Mouse (Mus musculus) cerebellum, adult 8-10 months (tissue): ENCODE data around the gene Foxn3.
A peak's percentile ranks its signal among the peaks of the same experiment; 100 is the strongest.

ENCODE experiments used
- DNase-seq: peaks from one replicate; pipeline ENCODE4 v3.0.0; 2022

Foxn3 gene

GRCm38 (mm10) chr12:99345323-99345722 lies 218.1 kb downstream of the Foxn3 start:
- no peak for DNase-seq

DNA sequence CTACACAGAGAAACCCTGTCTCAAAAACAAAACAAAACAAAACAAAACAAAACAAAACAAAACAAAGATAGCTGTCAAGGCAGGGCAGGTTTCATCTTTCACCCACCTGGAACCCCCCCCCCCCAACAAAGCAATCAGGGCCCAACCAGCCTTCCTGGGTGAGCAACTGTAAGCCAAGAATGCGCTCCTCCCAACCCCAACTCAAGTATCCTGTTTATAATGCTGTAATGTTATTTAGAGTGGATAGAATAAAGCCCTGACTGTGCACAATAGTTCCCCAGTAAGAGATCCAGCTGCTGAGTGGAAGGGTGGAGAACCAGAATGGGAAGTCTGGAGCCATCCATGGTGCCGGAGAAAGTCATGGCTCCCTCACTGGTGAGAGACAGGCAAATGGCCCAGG lies 220.0 kb downstream of the Foxn3 start:
- no peak for DNase-seq

DNA sequence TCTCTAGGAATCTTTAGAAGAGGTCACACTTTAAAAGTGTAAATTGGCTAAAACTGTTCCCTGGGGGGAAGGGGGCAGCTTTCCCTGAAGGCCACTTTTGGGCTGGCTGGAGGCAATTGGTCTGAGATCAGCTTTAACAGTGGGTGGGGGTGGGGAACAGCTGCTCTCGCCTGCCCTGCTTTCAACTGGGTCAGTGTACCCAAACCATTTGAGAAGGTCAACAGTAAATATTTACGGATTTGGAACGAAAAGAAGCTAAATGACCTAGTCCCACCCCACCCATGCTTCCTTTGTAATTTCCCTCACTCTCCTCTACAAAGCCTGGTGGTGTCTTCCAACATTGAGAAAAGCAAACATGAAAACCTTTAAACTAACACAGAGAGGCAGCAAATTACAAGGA lies 221.2 kb downstream of the Foxn3 start:
- DNase-seq: no peak

GRCm38 (mm10) chr12:99341751-99342150 lies 221.6 kb downstream of the Foxn3 start:
- no peak for DNase-seq

DNA sequence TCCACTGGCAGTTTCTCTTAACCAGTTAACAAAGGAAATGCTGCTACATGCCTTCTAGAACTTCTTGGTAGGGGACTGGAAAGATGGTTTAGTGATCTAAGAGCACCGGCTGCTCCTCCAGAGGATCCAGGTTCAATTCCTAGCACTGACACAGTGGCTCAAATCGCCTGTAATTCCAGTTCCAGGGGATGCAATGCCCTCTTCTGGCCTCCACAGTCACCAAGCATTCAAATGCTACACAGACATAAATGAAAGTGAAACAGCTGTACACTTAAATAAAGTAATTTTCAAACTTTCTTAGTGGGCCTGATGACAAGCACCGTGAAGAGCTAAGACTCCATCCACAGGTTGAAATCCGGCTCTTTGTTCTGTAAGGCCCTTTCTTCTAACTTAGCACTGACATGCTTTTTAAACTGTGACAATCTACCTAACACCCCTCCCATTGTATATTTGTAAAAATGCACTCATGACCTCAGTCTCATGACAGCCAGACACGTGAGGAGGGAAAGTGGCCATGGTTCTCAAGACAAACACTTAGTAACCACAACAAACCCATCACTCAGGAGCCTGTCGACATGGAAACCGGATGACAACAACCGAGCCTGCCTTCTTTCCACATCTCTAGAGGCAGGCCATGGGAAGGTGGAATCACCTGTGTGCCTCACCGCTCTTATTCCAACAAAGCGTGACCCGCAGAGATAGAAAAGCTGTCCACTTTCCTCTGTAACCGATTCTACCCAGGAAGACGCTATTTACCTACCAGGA lies 222.8 kb downstream of the Foxn3 start:
- no peak for DNase-seq

DNA sequence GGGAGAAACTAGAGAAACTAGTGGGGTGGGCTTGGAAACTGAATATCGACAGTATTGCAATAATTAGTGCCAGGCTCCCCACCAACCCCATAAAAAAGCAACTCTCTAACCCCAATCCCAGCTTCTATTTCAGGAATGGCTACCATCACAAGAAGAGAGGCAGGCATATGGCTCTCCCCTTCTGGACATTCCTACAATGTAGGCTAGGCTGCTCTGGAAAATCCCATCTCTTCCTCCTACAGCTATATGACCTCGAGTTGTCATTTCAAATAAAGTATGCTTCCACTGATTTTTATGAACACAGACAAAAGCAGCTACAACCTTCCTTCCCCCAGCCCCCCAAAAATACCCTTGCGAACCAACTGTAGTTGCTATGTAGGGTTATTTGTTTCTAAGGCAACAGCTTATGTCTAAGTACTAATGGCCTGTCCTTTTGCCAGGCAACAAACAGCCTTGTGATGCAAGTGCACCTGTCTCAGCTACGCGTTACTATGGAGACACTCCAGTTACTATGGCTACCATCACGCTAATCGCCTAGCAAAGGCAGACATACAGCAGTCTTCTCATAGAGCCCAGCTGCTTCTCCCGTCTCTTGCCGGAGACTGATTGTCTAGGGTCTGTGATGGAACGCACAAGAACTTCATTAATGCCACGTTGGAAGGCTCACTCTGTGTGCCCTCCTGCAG lies 223.6 kb downstream of the Foxn3 start:
- DNase-seq: peak; percentile 78

DNA sequence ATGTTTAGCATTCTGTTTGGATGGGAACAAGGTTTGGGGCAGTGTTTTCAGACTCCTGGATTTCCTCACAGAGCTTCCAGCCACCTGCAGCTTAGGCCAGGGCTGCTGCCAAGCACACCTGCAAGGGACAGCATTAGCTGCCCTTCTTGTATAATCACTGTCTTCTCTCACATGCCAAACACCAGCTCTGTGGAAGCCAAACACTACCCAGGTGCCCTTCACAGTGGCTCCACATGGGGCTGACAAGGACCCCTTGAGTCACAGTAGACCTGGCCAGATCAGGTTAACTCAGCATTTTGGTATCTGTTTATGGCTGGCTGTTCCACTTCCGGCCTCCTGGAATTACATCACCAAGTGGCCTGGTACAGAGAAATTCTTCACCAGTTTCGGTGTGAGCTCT lies 224.6 kb downstream of the Foxn3 start:
- DNase-seq: no peak

DNA sequence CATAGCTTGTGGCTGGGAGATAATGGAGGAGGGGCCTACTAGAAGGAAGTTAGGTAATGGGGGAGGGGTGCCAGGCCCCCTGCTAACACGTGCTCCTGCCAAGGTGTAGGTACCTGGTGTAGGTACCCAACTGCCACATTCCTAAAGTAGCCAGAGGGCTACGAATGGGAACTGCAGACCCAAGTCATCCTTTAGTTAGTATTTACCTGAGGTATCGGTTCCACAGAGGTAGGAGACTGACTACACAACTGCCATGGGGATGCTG lies 226.3 kb downstream of the Foxn3 start:
- no peak for DNase-seq

GRCm38 (mm10) chr12:99336349-99337170 lies 226.8 kb downstream of the Foxn3 start:
- DNase-seq: peak; percentile 87

GRCm38 (mm10) chr12:99335628-99336027 lies 227.8 kb downstream of the Foxn3 start:
- DNase-seq: no peak

DNA sequence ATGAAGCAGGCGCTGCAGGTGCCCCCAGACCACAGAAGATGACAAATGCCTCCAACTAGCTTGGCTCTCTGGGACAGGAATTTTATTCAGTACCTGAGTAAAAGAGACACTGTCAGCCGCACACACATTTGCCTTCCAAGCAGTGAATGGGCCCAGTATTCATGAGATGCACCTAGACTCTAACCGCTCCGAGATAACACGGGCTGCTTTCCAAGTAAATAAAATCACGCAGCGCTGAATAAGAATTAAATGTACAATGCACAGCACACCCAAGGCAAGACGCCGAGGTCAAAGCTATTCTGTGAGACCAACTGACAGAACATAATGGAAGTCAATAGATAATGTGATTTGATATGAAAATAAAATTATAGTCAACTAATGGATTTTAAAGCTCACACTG lies 229.4 kb downstream of the Foxn3 start:
- DNase-seq: no peak

GRCm38 (mm10) chr12:99333304-99333968 lies 229.9 kb downstream of the Foxn3 start:
- peak; percentile 56 for DNase-seq

GRCm38 (mm10) chr12:99332144-99332807 lies 231.1 kb downstream of the Foxn3 start:
- no peak for DNase-seq

GRCm38 (mm10) chr12:99331341-99331947 lies 231.9 kb downstream of the Foxn3 start:
- DNase-seq: no peak

GRCm38 (mm10) chr12:99330822-99331285 lies 232.5 kb downstream of the Foxn3 start:
- no peak for DNase-seq

DNA sequence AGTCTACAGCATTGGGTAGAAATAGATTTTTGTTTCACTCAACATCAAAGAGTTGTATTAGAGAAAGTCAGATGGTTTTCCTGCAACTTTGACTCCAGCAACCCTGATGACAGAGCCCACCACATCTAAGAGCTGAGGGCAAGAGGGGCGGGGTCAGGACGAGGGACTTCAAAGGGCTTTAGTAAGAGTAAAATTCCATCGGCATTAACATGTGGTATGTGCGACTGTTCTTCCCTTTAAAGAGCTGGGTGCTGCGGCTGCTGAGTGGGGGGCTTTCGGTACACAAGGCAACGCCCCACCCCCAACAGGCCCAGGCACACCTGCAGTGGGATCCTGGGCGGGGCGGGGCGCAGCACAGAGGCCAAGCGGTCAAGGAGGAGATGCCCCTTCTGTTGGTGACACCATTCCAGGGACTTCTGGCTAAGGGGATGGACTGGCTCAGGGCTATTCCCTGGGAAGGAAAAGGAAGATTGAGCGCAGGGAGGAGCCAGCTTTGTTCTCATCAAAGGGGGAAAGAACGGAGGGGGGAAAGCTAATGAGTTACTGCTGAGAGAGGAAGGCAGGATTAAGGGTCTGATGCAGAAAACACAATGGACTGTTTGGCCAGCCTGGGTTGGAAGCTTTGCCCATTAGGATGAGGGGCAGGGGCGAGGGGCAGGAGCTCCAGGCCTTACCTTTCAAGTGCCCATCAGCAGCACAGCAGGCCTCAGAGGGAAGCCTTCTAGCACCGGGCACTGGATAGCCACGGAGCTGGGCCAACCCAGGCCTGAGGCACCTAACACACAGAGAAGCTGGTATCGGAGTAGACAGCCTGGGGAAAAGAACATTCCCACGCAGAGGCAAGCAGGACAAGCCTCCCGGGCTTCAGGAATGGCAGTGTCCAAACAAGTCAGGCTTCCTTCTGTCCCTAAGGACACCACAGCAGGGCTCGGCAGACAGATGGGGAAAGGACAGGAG lies 233.8 kb downstream of the Foxn3 start:
- DNase-seq: no peak

DNA sequence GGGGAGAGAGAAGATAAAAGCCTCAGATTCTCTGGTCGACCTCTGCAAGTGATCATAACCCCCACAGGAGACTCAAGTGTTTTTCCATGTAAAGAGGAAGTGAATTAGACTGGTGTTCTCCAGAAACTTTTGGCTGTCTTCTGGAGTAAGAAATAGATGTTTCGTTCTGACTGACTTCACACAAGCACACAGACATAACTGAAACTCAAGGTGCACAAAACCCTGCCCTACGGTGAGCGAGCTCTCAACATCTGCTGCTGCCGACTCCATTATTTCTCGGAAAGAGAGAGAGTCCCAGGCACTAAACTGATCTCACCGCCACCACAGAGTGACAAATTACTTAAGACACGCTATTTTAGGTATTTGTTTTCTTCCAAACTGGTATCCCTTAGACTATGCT lies 237.2 kb downstream of the Foxn3 start:
- no peak for DNase-seq

DNA sequence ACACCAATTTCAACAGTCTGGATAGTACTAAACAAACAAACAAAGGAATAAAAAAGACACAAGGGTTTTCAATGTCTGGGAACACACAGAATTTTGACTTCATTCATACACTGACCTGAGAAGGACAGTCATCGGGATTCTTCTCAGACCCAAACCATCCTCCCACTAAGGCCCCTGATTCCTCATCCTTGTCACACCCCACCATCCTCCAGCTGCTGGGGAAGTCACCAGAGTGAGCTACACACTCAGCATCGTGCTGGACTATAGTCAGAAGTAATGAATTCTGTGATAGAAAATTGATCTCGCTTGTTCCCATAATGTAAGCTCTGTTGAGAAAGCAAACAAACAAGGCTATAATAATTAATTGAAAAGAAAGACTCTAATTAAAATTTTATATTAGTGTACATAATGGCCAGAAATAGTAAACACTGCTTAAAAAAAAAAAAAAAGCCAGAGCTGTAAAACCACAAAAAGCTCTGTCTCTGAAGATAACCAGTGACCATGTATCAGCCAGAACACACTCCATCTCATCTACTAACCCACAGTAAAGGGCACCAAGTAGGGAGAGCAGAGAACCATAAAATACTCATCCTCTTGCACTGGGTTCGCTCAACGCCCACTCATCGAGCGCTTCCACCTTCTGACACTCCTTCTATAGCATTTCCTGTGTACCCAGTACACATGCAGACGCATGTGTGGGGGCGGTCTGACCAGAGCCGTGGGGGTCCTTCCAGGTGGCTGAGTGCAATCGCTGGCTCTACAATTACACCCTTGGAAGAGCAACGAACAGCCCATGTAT lies 241.6 kb downstream of the Foxn3 start:
- DNase-seq: no peak

DNA sequence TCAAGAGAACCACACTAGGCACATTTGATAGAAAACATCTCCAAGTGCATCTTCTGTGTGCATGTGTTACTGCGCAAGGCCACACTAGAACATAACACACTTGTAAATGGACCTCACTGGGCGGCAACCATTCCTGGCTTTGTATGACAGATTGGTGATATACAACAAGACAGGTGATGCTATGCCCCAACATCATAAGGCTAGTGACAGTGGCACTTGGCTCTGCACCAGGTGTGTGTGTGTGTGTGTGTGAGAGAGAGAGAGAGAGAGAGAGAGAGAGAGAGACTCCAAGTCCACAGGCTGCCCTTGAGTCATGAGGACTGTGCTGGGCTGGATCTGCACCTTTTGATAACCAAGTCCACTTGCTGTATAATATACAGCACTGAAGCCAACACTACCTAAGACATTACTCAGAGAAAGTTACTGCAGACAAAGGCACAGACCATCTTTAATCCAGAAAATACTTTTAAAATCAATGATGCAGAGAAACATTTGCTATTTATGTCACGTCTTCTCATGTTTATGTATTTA lies 242.4 kb downstream of the Foxn3 start:
- no peak for DNase-seq

- DNase-seq: no peak
These were observed 243.5 kb downstream of the Foxn3 start for GRCm38 (mm10) chr12:99319896-99320295.
